Mouse (Mus musculus) heart, postnatal 0 days (tissue): ENCODE measurements around the gene Erp29. TPM values are rescaled to one million over a fixed set of nuclear protein-coding genes. Genes with fewer than 3 reads are reported as not detected.

Experiments
- ATAC-seq: fragments of 200-750 bp; cut with Nextera tagmentation; 2 replicates; pipeline ENCODE4 v1.8.0; 2017; ENCODE audit warnings: low read depth, moderate number of reproducible peaks, moderate library complexity; ENCODE audit not compliant: insufficient read depth
- DNase-seq: peaks from one replicate; pipeline ENCODE4 v3.0.0-alpha.2; 2016; ENCODE audit warnings: low spot score
- H3K27ac ChIP-seq: fragments of 300-500 bp; sonication (generic); 2 replicates; pipeline ENCODE4 v1.5.1; 2014; ENCODE audit warnings: low read depth, mild to moderate bottlenecking
- H3K27me3 ChIP-seq: fragments of 300-500 bp; sonication (generic); 2 replicates; pipeline ENCODE4 v1.6.1; 2014; ENCODE audit warnings: low read length, mixed read lengths; ENCODE audit not compliant: control insufficient read depth, insufficient read depth
- H3K36me3 ChIP-seq: fragments of 300-500 bp; sonication (generic); replicated peaks from 2 replicates; pipeline ENCODE4 v1.6.1; 2014; ENCODE audit warnings: low read length, mixed read lengths; ENCODE audit not compliant: control insufficient read depth, insufficient read depth
- H3K4me1 ChIP-seq: fragments of 300-500 bp; sonication (generic); 2 replicates; pipeline ENCODE4 v1.6.1; 2014; ENCODE audit warnings: antibody characterized with exemption; ENCODE audit not compliant: control insufficient read depth, insufficient read depth
- H3K4me2 ChIP-seq: fragments of 300-500 bp; sonication (generic); 2 replicates; pipeline ENCODE4 v1.6.1; 2014; ENCODE audit warnings: low read depth, mild to moderate bottlenecking, low read length, moderate library complexity
- H3K4me3 ChIP-seq: fragments of 300-500 bp; sonication (generic); 2 replicates; pipeline ENCODE4 v1.5.1; 2014; ENCODE audit warnings: low read depth, low read length
- H3K9ac ChIP-seq: fragments of 300-500 bp; sonication (generic); replicated peaks from 2 replicates; pipeline ENCODE4 v1.6.1; 2014; ENCODE audit warnings: low read depth, low read length, mixed read lengths
- H3K9me3 ChIP-seq: fragments of 300-500 bp; sonication (generic); replicated peaks from 2 replicates; pipeline ENCODE4 v1.6.1; 2016; ENCODE audit warnings: low read length; ENCODE audit not compliant: control insufficient read depth
- CTCF ChIP-seq: IDR thresholded peaks from 2 replicates; pipeline ENCODE4 v1.5.1; 2016; ENCODE audit warnings: antibody characterized with exemption, control low read depth, low read depth
- EP300 ChIP-seq: IDR thresholded peaks from 2 replicates; pipeline ENCODE4 v1.6.1; 2016; ENCODE audit warnings: antibody characterized with exemption, low read depth
- WGBS: fragments of 180-500 bp; shearing (Covaris S2); extraction: QIAGEN DNeasy Blood & Tissue Kit; methylation state at CpG from one replicate; pipeline ENCODE4 v1.1.7; 2014; 5-methylcytosine and 5-hydroxymethylcytosine counted together
- polyA plus RNA-seq: library from polyadenylated mRNA; unstranded; fragments of >200 nt; fragmentation: Nextera tagmentation; extraction: Ambion mirVana; gene quantifications from 2 replicates; pipeline ENCODE4 v1.2.1, GENCODE M21; 2015
- total RNA-seq: library from RNA; depleted of rRNA; stranded (reverse); fragments of >200 nt; gene quantifications from 2 replicates; pipeline ENCODE4 v1.2.3, GENCODE M21; 2014; ENCODE audit warnings: low replicate concordance

Gene Erp29
- total and polyA plus RNA-seq, 2 experiments from 2014 or later, result 32.5 to 89.3 TPM

GRCm38 (mm10) chr5:121462171-121462502, 9.8 kb upstream of the Erp29 start:
- no peak for DNase-seq
- Histone ChIP-seq H3K9ac (no peak overlapping the region), H3K27me3 (no peaks in the 10 kb centered on the region), H3K4me2 (no peak overlapping the region), H3K4me1 (peaks cover 8% of the 10 kb centered on the region; the same call in 1 of the 2 replicates), H3K4me3 (no peak overlapping the region), H3K36me3 (no peaks in the 10 kb centered on the region), H3K27ac (no peak overlapping the region), H3K9me3 (0 out of 2 replicates have a peak, but pooled peaks cover 4% of the 10 kb centered on the region)
- TF ChIP-seq EP300 (no peak), CTCF (no peak)
- WGBS, result 11% methylated on average over 1 of the region's 1 CpGs
- ATAC-seq, result no peak

- Histone ChIP-seq H3K4me1 (peaks cover 8% of the 10 kb centered on the region; the same call in 1 of the 2 replicates), H3K9me3 (0 out of 2 replicates have a peak, but pooled peaks cover 4% of the 10 kb centered on the region), H3K4me3 (no peak overlapping the region), H3K9ac (no peak overlapping the region), H3K27ac (no peak overlapping the region), H3K36me3 (no peaks in the 10 kb centered on the region), H3K4me2 (no peak overlapping the region), H3K27me3 (no peaks in the 10 kb centered on the region)
- DNase-seq (no peak), ATAC-seq (no peak)
- WGBS, result 35% methylated on average over 4 of the region's 4 CpGs
- TF ChIP-seq EP300 (no peak), CTCF (no peak)
Observed at GRCm38 (mm10) chr5:121461339-121462170, 9.2 kb upstream of the Erp29 start.

GRCm38 (mm10) chr5:121455510-121456265, 3.4 kb upstream of the Erp29 start:
- 58% methylated on average over 9 of the region's 9 CpGs for WGBS
- TF ChIP-seq CTCF (no peak), EP300 (no peak)
- Histone ChIP-seq H3K36me3 (no peaks in the 10 kb centered on the region), H3K9me3 (0 out of 2 replicates have a peak, but pooled peaks cover 4% of the 10 kb centered on the region), H3K4me1 (peaks cover 30% of the 10 kb centered on the region), H3K4me2 (no peak overlapping the region), H3K27me3 (no peaks in the 10 kb centered on the region), H3K27ac (no peak overlapping the region), H3K9ac (no peak overlapping the region), H3K4me3 (no peak overlapping the region)
- ATAC-seq (no peak), DNase-seq (no peak)

- ATAC-seq (no peak), DNase-seq (peak; percentile 39)
- TF ChIP-seq CTCF (no peak), EP300 (no peak)
- Histone ChIP-seq H3K4me3 (no peak overlapping the region), H3K27me3 (no peaks in the 10 kb centered on the region), H3K4me2 (no peak overlapping the region), H3K9me3 (no peaks in the 10 kb centered on the region), H3K36me3 (no peaks in the 10 kb centered on the region), H3K27ac (peak overlapping the region; percentile 99), H3K9ac (no peak overlapping the region), H3K4me1 (peaks cover 30% of the 10 kb centered on the region)
- WGBS, result 59% methylated on average over 3 of the region's 3 CpGs
Observed at GRCm38 (mm10) chr5:121454503-121454782, 2.1 kb upstream of the Erp29 start.

- H3K9me3 ChIP-seq, result no peaks in the 10 kb centered on the region
- no peaks in the 10 kb centered on the region for H3K27me3 ChIP-seq
- no peak overlapping the region for H3K9ac ChIP-seq
- peak overlapping the region; percentile 99 for H3K27ac ChIP-seq
- peak overlapping the region; percentile 75; the same call in 1 of the 2 replicates for H3K4me2 ChIP-seq
- H3K4me1 ChIP-seq, result peaks cover 30% of the 10 kb centered on the region
- no peak for ATAC-seq
- H3K36me3 ChIP-seq, result peaks cover 4% of the 10 kb centered on the region; the same call in 1 of the 2 replicates
- DNase-seq, result peak; percentile 11
- TF ChIP-seq EP300 (0 out of 2 replicates have a peak, but pooled peaks have one; percentile 19), CTCF (no peak)
- H3K4me3 ChIP-seq, result no peak overlapping the region
- 55% methylated on average over 13 of the region's 13 CpGs for WGBS
Observed at GRCm38 (mm10) chr5:121453743-121454502, 1.6 kb upstream of the Erp29 start.
